Mouse (Mus musculus) ES-E14 (cell line): ENCODE measurements around the gene Tmem14a. TPM values are rescaled to one million over a fixed set of nuclear protein-coding genes. Genes with fewer than 3 reads are reported as not detected.
"Not testable (repeated sequence)": the region's sequence is repeated elsewhere in the genome, so short reads cannot be mapped to it uniquely, and the experiment has no call there.

ENCODE experiments used
- DNase-seq: peaks from one replicate; pipeline ENCODE4 v3.0.0-alpha.2; 2013; ENCODE audit warnings: low read depth, low spot score
- H3K27ac ChIP-seq: 2 replicates; pipeline ENCODE4 v1.5.1; 2012; ENCODE audit warnings: low read depth, mild to moderate bottlenecking, low read length, moderate library complexity, mixed read lengths; ENCODE audit not compliant: poor library complexity, insufficient read depth, severe bottlenecking
- H3K36me3 ChIP-seq: 2 replicates; pipeline ENCODE4 v1.6.1; 2012; ENCODE audit warnings: mild to moderate bottlenecking, low read length, moderate library complexity, mixed read lengths; ENCODE audit not compliant: control insufficient read depth, poor library complexity, insufficient read depth, severe bottlenecking
- H3K4me1 ChIP-seq, 2 experiments: fragments of 150-350 bp in 1 of 2; sonication (generic) in 1 of 2; 2 replicates each; pipeline ENCODE4 v1.6.1; 2012; ENCODE audit warnings: low read length in 2 of 2, mild to moderate bottlenecking in 1 of 2, mixed read lengths in 1 of 2; ENCODE audit not compliant: control insufficient read depth in 2 of 2, insufficient read depth in 2 of 2, poor library complexity in 1 of 2
- H3K4me3 ChIP-seq, 2 experiments: fragments of 150-350 bp in 1 of 2; sonication (generic) in 1 of 2; 2 replicates each; pipeline ENCODE4 v1.5.1; 2012; ENCODE audit warnings: low read length in 2 of 2, low read depth in 1 of 2, mild to moderate bottlenecking in 1 of 2, mixed read lengths in 1 of 2; ENCODE audit not compliant: insufficient read depth in 1 of 2, poor library complexity in 1 of 2, severe bottlenecking in 1 of 2
- H3K9ac ChIP-seq: 2 replicates; pipeline ENCODE4 v1.6.1; 2012; ENCODE audit warnings: low read depth, mild to moderate bottlenecking, low read length, mixed read lengths; ENCODE audit not compliant: poor library complexity, insufficient read depth, severe bottlenecking
- H3K9me3 ChIP-seq: fragments of 150-350 bp; sonication (generic); 2 replicates; pipeline ENCODE4 v1.6.1; 2012; ENCODE audit warnings: low read depth, mild to moderate bottlenecking, low read length; ENCODE audit not compliant: control insufficient read depth, insufficient read depth
- CHD2 ChIP-seq: IDR thresholded peaks from 2 replicates; pipeline ENCODE4 v1.6.1; 2014; ENCODE audit warnings: mild to moderate bottlenecking, low read depth, low read length, inconsistent platforms
- HCFC1 ChIP-seq: IDR thresholded peaks from 2 replicates; pipeline ENCODE4 v1.6.1; 2012; ENCODE audit warnings: low read length, inconsistent platforms, borderline replicate concordance; ENCODE audit not compliant: insufficient read depth
- MAFK ChIP-seq: IDR thresholded peaks from 2 replicates; pipeline ENCODE4 v1.6.1; 2014; ENCODE audit warnings: mild to moderate bottlenecking, low read depth, low read length, inconsistent platforms; ENCODE audit not compliant: insufficient read depth
- ZC3H11A ChIP-seq: IDR thresholded peaks from 2 replicates; pipeline ENCODE4 v1.6.1; 2012; ENCODE audit warnings: low read depth, mild to moderate bottlenecking, inconsistent platforms, low read length, borderline replicate concordance
- ZNF384 ChIP-seq: IDR thresholded peaks from 2 replicates; pipeline ENCODE4 v1.6.1; 2012; ENCODE audit warnings: low read depth, low read length, inconsistent platforms
- in situ Hi-C, 2 experiments: fragments of 600-800 bp; cut with MboI; formaldehyde crosslinking; loops; one replicate each; pipeline ENCODE4 v1.15.1; 2025; ENCODE audit warnings: low sequenced_read_pairs in 2 of 2, inconsistent platforms in 1 of 2; ENCODE audit not compliant: unreplicated experiment in 2 of 2
- total RNA-seq: library from RNA; depleted of rRNA; stranded (reverse); fragments of 300-350 nt; gene quantifications from 2 replicates; pipeline ENCODE4 v1.2.3, GENCODE M21; 2012; rRNA removed

The Tmem14a gene
- 5.7 and 5.8 TPM in 2 replicates for total RNA-seq

DNA sequence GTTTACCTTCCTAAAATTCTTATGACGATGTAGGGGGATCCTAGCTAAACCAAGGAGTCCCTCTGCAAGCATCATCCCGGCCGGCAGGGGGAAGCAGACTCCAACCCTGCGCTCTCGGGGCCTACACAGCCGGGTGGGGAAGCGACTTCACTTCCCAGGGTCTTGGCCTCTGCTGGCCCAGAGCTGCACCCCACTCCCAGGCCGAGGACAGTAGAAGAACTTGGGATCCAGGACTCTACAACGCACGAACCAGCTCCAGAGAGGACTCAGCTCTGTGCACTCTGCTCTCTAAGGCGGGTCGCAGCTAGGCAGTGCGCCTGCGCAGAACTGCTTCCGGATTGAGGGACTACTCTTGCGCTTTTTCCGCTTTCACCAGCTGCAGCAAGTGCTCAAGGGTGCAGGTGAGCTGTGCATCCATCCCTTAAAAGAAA lies at the start of gene Tmem14a:
Gene Tmem14a (plus strand): TSS at position 87 of the 431 bp plus-strand sequence.
- Histone ChIP-seq H3K4me3 (peak within 1 kb of the TSS; percentile 67 to 83), H3K9ac (peak within 1 kb of the TSS; percentile 79), H3K4me1 (no peaks in the 10 kb centered on the region), H3K9me3 (no peaks in the 10 kb centered on the region), H3K36me3 (no peaks in the 10 kb centered on the region), H3K27ac (no peak within 1 kb of the TSS; the same call in 1 of the 2 replicates)
- TF ChIP-seq CHD2: no peak
- no peak for TF ChIP-seq HCFC1
- TF ChIP-seq ZC3H11A: peak; percentile 81
- peak; percentile 72 for DNase-seq
- in situ Hi-C loops: no loop called here

DNA sequence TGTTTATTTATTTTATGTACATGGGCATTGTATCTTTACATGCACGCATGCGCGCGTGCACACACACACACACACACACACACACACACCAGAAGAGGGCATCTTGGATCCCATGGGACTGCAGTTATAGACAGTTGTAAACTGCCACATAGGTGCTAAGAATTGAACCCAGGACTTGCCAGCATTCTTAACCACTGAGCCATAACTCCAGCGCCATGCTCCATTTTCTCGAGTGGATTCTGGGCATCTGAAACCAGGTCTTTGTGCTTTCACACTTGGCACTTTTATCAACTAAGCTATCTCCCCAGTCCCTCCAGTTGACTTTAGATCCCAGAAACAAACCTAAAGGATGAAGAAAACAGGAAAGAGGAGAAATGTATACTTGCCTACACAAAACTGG lies 33.2 kb upstream of the Tmem14a start:
- in situ Hi-C loops: no loop called here
- Histone ChIP-seq H3K9me3 (no peaks in the 10 kb centered on the region), H3K4me3 (no peak overlapping the region), H3K4me1 (no peaks in the 10 kb centered on the region), H3K27ac (no peak overlapping the region), H3K9ac (no peak overlapping the region), H3K36me3 (no peaks in the 10 kb centered on the region)
- TF ChIP-seq CHD2 (no peak), MAFK (no peak), HCFC1 (no peak), ZC3H11A (no peak), ZNF384 (no peak)
- DNase-seq: no peak

DNA sequence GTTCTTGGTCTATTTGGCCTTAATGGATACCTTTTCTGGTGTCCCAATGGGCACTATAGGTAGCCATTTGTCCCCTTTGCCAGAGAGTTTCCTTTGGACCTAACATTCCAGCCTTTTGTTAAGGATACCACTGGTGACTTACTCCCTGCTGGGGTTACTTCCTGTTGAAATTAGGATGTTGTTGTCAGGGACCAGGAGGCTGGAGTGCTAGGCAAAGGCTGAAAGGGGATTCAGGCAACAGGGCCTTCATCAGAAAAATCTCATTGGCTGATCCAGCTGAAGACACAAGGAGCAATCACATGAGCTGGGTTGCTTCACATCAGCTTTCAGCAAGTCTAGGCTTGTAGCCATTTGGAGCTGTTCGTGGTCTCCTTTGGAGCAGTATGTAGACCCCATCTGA lies 12.1 kb upstream of the Tmem14a start:
- DNase-seq: no peak
- H3K36me3 ChIP-seq: no peaks in the 10 kb centered on the region
- no peaks in the 10 kb centered on the region; a peak in 1 of 4 replicates for H3K4me1 ChIP-seq
- in situ Hi-C loops: no loop called here
- no peak for TF ChIP-seq ZNF384
- no peak for TF ChIP-seq MAFK
- TF ChIP-seq ZC3H11A: no peak
- no peak for TF ChIP-seq HCFC1
- no peak for TF ChIP-seq CHD2
- H3K9ac ChIP-seq: no peak overlapping the region
- no peaks in the 10 kb centered on the region for H3K9me3 ChIP-seq
- H3K27ac ChIP-seq: no peak overlapping the region
- H3K4me3 ChIP-seq: no peak overlapping the region

- H3K27ac ChIP-seq, H3K36me3 ChIP-seq, DNase-seq, H3K9me3 ChIP-seq, H3K4me1 ChIP-seq, H3K4me3 ChIP-seq, in situ Hi-C loops, H3K9ac ChIP-seq: not testable (repeated sequence)
These were observed 4.8 kb upstream of the Tmem14a start for GRCm38 (mm10) chr1:21213537-21213936.

GRCm38 (mm10) chr1:21213991-21214692 lies 4.2 kb upstream of the Tmem14a start:
- H3K4me1 ChIP-seq, DNase-seq, H3K27ac ChIP-seq, in situ Hi-C loops, H3K36me3 ChIP-seq, H3K4me3 ChIP-seq, H3K9ac ChIP-seq, H3K9me3 ChIP-seq: not testable (repeated sequence)
